Mouse (Mus musculus): ENCODE measurements around the gene Dusp6.

The Dusp6 gene

DNA sequence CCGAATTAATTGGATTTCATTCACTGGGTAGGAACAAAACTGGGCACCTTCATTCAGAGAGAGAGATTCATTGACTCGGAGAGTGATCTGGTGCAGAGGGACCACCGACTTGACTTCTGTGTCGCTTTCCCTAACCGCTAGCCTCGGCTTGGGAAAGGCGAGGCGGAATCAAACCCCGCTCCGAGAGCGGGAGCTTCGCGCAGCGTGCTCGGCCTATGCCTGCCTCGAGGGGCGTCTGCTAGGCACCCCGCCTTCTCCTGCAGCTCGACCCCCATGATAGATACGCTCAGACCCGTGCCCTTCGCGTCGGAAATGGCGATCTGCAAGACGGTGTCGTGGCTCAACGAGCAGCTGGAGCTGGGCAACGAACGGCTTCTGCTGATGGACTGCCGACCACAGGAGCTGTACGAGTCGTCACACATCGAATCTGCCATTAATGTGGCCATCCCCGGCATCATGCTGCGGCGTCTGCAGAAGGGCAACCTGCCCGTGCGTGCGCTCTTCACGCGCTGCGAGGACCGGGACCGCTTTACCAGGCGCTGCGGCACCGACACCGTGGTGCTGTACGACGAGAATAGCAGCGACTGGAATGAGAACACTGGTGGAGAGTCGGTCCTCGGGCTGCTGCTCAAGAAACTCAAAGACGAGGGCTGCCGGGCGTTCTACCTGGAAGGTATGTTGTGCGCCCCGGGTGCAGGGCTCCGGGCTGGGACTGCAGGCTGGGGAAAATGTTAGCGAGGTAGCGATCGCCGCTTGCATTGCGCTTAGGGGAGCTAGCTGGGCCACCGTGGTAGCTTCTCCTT lies 589 bp downstream of the Dusp6 start:
- no peak for TF ChIP-seq GATA4 (IDR thresholded peaks at IDR 0.05; ENCODE audit: insufficient replicate concordance, low read length)

DNA sequence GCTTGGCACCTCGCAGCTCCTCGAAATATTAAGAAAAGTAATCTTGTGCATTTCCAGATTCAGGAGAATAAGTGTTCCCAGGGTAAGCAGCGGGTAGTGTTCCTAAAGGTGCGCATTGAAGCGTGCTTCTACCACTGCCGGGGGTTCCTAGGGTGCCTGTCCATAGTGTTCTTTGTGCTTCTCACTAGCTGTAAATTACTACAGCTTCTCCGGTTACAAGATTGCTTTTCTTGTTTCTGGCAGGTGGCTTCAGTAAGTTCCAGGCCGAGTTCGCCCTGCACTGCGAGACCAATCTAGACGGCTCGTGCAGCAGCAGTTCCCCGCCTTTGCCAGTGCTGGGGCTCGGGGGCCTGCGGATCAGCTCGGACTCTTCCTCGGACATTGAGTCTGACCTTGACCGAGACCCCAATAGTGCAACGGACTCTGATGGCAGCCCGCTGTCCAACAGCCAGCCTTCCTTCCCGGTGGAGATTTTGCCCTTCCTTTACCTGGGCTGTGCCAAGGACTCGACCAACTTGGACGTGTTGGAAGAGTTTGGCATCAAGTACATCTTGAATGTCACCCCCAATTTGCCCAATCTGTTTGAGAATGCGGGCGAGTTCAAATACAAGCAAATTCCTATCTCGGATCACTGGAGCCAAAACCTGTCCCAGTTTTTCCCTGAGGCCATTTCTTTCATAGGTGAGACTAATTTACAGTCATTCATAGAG lies 1.4 kb downstream of the Dusp6 start:
- TF ChIP-seq GATA4 (IDR thresholded peaks at IDR 0.05; ENCODE audit: insufficient replicate concordance, low read length) = no peak

DNA sequence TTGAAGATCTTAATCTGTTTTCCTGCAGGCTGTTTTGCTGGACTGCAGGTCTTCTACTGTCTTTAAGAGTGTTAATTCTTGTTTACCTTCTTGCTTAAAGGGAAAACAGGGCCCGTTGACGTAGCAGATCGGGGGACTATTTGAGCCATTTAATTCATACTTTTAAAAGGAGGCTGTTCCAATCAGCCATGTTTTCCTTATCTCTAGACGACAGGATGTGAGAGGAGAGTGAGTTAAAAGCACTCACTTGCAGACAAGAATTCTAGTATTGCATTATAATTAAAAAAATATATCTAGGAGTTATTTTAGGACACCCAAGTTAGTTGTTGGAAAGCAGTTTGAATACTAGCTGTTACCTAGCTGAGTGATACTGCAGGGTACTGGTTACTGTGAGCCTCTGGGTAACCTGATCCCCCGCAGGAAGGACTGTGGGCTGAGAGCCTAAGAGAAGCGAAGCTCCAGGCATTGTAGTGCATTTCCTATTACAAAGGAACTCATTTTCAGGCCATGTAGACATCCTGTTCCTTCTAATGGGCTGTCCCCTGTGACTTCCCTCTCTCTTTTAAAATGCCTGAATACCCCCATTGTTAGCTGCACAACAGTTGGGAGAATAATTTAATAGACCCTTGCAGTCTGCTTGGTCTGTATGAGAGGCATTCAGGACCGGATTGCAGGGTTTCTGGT lies 2.1 kb downstream of the Dusp6 start:
- peak; percentile 41; the same call in 1 of the 2 replicates for TF ChIP-seq GATA4 (IDR thresholded peaks at IDR 0.05; ENCODE audit: insufficient replicate concordance, low read length)

GRCm38 (mm10) chr10:99266025-99266424 lies 3.0 kb downstream of the Dusp6 start:
- TF ChIP-seq GATA4 (IDR thresholded peaks at IDR 0.05; ENCODE audit: insufficient replicate concordance, low read length) = no peak

GRCm38 (mm10) chr10:99267621-99268020 lies 4.6 kb downstream of the Dusp6 start:
- TF ChIP-seq GATA4 (IDR thresholded peaks at IDR 0.05; ENCODE audit: insufficient replicate concordance, low read length) = no peak

- 0 out of 2 replicates have a peak, but pooled peaks have one; percentile 23 for TF ChIP-seq GATA4 (IDR thresholded peaks at IDR 0.05; ENCODE audit: insufficient replicate concordance, low read length)
Measured at GRCm38 (mm10) chr10:99268421-99269300, 5.6 kb downstream of the Dusp6 start.

DNA sequence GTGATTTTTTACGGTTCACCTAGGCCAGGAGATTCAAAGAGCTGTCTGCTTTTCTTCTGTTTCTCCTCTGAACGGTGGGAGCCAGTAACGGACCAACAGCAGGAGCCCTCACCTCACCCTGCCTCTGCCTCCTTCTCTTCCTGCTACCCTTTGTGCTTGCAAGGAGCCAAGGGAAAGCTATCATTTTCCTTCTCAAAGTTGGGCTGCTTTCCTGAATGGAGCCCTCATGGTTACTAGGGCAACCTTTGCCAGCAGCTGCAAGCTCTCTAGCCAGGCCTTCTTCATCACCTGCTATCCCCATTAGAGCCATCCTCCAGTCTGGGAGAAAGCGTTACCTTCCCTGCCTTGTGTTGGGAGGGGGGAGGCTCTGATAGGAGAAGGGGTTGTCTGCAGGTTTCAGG lies 6.3 kb downstream of the Dusp6 start:
- TF ChIP-seq GATA4 (IDR thresholded peaks at IDR 0.05; ENCODE audit: insufficient replicate concordance, low read length) = no peak

GRCm38 (mm10) chr10:99269704-99270103 lies 6.7 kb downstream of the Dusp6 start:
- no peak for TF ChIP-seq GATA4 (IDR thresholded peaks at IDR 0.05; ENCODE audit: insufficient replicate concordance, low read length)

GRCm38 (mm10) chr10:99270406-99270805 lies 7.4 kb downstream of the Dusp6 start:
- TF ChIP-seq GATA4 (IDR thresholded peaks at IDR 0.05; ENCODE audit: insufficient replicate concordance, low read length) = peak; percentile 80

DNA sequence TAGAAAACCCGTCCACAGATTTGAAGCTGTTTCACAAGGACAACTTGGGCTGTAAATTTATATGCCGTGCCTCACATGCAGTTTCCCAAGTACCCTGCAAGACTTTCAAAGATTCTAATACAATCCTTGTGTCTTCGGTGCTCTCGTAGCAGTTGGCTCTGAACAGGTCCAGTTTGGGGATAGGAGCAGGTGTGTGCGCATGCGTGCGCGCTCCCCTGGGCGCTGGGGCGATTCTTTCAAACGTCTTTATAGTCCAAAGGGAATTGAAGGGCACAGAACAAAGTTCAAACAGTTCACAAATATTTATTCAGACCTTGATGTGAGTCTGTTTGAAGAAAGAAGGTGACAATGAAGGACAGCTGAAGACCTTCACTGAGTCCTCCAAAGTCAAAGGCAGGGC lies 8.0 kb downstream of the Dusp6 start:
- TF ChIP-seq GATA4 (IDR thresholded peaks at IDR 0.05; ENCODE audit: insufficient replicate concordance, low read length) = no peak

DNA sequence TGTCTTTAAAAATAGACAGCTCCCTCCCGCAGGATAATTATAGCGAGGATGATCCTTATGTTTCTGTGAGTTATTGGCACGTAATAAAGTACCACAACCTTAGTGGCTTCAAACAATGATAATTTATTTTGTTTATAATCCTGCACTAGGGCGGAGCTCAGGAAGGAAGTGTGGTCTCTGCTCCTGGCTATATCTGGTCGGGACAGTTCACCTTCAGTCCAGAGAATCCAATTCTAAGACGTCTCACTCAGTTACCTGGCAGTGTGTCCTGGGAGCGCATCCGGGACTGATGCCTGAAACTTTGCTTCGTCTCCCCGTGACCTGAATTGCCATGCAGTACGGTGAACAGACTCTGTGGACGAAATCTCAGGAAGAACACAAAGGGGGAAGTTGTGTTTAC lies 10.0 kb downstream of the Dusp6 start:
- TF ChIP-seq GATA4 (IDR thresholded peaks at IDR 0.05; ENCODE audit: insufficient replicate concordance, low read length) = no peak

DNA sequence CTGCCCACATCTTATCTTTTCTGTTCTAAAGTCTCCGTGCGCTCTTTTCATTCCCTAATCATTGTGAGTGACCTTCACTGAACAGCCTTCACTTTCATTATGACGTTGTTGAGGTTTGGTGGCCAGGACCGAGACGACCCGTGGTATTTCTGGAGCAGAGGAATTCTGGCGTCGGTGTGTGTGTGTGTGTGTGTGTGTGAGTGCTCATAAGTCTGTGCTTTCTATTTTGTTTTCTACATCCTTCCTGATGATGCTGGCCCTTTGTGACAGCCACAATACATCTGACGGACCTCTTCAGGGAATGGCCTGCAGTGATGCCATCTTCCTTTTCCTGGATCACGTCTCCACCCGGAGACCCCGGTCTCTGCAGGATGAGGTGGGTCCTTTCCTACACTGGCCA lies 11.6 kb downstream of the Dusp6 start:
- no peak for TF ChIP-seq GATA4 (IDR thresholded peaks at IDR 0.05; ENCODE audit: insufficient replicate concordance, low read length)

- TF ChIP-seq GATA4 (IDR thresholded peaks at IDR 0.05; ENCODE audit: insufficient replicate concordance, low read length) = no peak
Measured at GRCm38 (mm10) chr10:99279067-99279880, 16.2 kb downstream of the Dusp6 start.

DNA sequence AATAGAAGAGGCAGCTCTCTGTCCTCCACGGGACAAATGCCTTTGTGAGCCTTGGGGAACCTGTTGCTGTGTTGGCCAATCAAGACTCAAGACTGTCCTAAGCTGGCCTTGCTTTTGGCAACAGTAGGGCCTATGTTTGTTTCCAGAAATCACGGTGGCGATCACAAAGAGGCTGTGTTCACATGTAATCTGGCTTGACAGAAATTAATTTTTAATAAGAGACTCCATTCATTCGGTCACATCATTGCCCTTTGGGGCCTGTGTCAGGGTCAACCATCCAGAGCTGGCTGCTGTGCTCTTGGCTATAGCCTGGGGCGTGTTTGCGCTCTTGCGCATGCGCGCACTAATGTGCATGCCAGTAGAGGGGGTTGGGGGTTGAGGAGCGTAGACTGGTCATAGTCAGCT lies 21.0 kb downstream of the Dusp6 start:
- no peak for TF ChIP-seq GATA4 (IDR thresholded peaks at IDR 0.05; ENCODE audit: insufficient replicate concordance, low read length)
